Mouse (Mus musculus) small intestine, adult 2 months (tissue): Measurements from ENCODE around the gene Tln2. TPM values are rescaled to one million over a fixed set of nuclear protein-coding genes. Genes with fewer than 3 reads are reported as not detected.

Source experiments
- H3K27ac ChIP-seq: fragments of 200-500 bp; 2 replicates; pipeline ENCODE4 v1.5.1; 2012; ENCODE audit warnings: low read depth, low read length, control low read depth, inconsistent platforms; ENCODE audit not compliant: insufficient read depth
- H3K27me3 ChIP-seq: fragments of 200-500 bp; 2 replicates; pipeline ENCODE4 v1.6.1; 2012; ENCODE audit warnings: mild to moderate bottlenecking, moderate library complexity, low read length, inconsistent platforms; ENCODE audit not compliant: control insufficient read depth, insufficient read depth
- H3K36me3 ChIP-seq: fragments of 200-500 bp; 2 replicates; pipeline ENCODE4 v1.6.1; 2012; ENCODE audit warnings: mild to moderate bottlenecking, low read length, control low read depth, inconsistent platforms; ENCODE audit not compliant: control insufficient read depth, insufficient read depth
- H3K4me1 ChIP-seq: fragments of 200-500 bp; 2 replicates; pipeline ENCODE4 v1.6.1; 2012; ENCODE audit warnings: low read length, inconsistent platforms, mixed read lengths; ENCODE audit not compliant: control insufficient read depth, insufficient read depth, insufficient read length
- H3K4me3 ChIP-seq: fragments of 200-500 bp; 2 replicates; pipeline ENCODE4 v1.5.1; 2012; ENCODE audit warnings: low read depth, mild to moderate bottlenecking, control low read depth, inconsistent platforms, low read length, moderate library complexity
- CTCF ChIP-seq: fragments of 200-500 bp; IDR thresholded peaks from 2 replicates; pipeline ENCODE4 v1.5.1; 2012; ENCODE audit warnings: low read depth, mild to moderate bottlenecking, control low read depth, inconsistent platforms, low read length, moderate library complexity, mixed read lengths; ENCODE audit not compliant: insufficient replicate concordance, insufficient read length; ENCODE audit errors: extremely low read depth
- POLR2A ChIP-seq: fragments of 200-500 bp; IDR thresholded peaks from 2 replicates; pipeline ENCODE4 v1.6.1; 2012; ENCODE audit warnings: low read depth, mild to moderate bottlenecking, control low read depth, inconsistent platforms, low read length, moderate library complexity
- WGBS: fragments of 180-500 bp; shearing (Covaris S2); methylation state at CpG from one replicate; pipeline ENCODE4 v1.1.7; 2018; 5-methylcytosine and 5-hydroxymethylcytosine counted together
- polyA plus RNA-seq: library from polyadenylated mRNA; depleted of rRNA; stranded (reverse); fragments of >200 nt; gene quantifications from 2 replicates; pipeline ENCODE4 v1.2.3, GENCODE M21; 2012

Gene Tln2
- polyA plus RNA-seq, 1 experiment, result 4.8 TPM

- WGBS, result 87% methylated on average over 6 of the region's 6 CpGs
- H3K27ac ChIP-seq, result no peak overlapping the region
- TF ChIP-seq POLR2A, result no peak
- TF ChIP-seq CTCF, result no peak
- H3K36me3 ChIP-seq, result no peaks in the 10 kb centered on the region
- H3K4me1 ChIP-seq, result no peaks in the 10 kb centered on the region
- H3K27me3 ChIP-seq, result no peaks in the 10 kb centered on the region
- H3K4me3 ChIP-seq, result no peak overlapping the region
Measured at GRCm38 (mm10) chr9:67276446-67276845, 283.1 kb downstream of the Tln2 start.

- no peaks in the 10 kb centered on the region for H3K36me3 ChIP-seq
- H3K4me1 ChIP-seq, result no peaks in the 10 kb centered on the region
- 45% methylated on average over 3 of the region's 3 CpGs for WGBS
Measured at GRCm38 (mm10) chr9:67274296-67274695, 285.2 kb downstream of the Tln2 start.

GRCm38 (mm10) chr9:67273362-67273761 lies 286.1 kb downstream of the Tln2 start:
- Histone ChIP-seq H3K27me3 (no peaks in the 10 kb centered on the region), H3K4me3 (no peak overlapping the region), H3K4me1 (no peaks in the 10 kb centered on the region), H3K27ac (no peak overlapping the region), H3K36me3 (no peaks in the 10 kb centered on the region)
- TF ChIP-seq CTCF (no peak), POLR2A (no peak)

More at GRCm38 (mm10) chr9:67274296-67274695, 285.2 kb downstream of the Tln2 start:
- no peak overlapping the region for H3K4me3 ChIP-seq
- H3K27ac ChIP-seq, result no peak overlapping the region
- H3K27me3 ChIP-seq, result no peaks in the 10 kb centered on the region
- no peak for TF ChIP-seq POLR2A
- TF ChIP-seq CTCF, result peak; percentile 49; the same call in 1 of the 2 replicates

- Histone ChIP-seq H3K4me1 (peaks cover 8% of the 10 kb centered on the region; the same call in 1 of the 2 replicates), H3K36me3 (no peaks in the 10 kb centered on the region), H3K4me3 (no peak overlapping the region), H3K27ac (no peak overlapping the region), H3K27me3 (no peaks in the 10 kb centered on the region)
- no peak for TF ChIP-seq CTCF
- TF ChIP-seq POLR2A, result no peak
- 76% methylated on average over 7 of the region's 7 CpGs for WGBS
Measured at GRCm38 (mm10) chr9:67270734-67271133, 288.8 kb downstream of the Tln2 start.

- H3K4me1 ChIP-seq, result peaks cover 14% of the 10 kb centered on the region; the same call in 1 of the 2 replicates
- no peak for TF ChIP-seq CTCF
- no peak for TF ChIP-seq POLR2A
- H3K27me3 ChIP-seq, result no peaks in the 10 kb centered on the region
- WGBS, result 68% methylated on average over 7 of the region's 7 CpGs
- no peaks in the 10 kb centered on the region for H3K36me3 ChIP-seq
- no peak overlapping the region for H3K4me3 ChIP-seq
- no peak overlapping the region for H3K27ac ChIP-seq
Measured at GRCm38 (mm10) chr9:67270061-67270595, 289.4 kb downstream of the Tln2 start.

GRCm38 (mm10) chr9:67267276-67267990 lies 292.1 kb downstream of the Tln2 start:
- 83% methylated on average over 8 of the region's 8 CpGs for WGBS

GRCm38 (mm10) chr9:67265513-67265912 lies 294.0 kb downstream of the Tln2 start:
- no peaks in the 10 kb centered on the region for H3K36me3 ChIP-seq
- no peak overlapping the region for H3K4me3 ChIP-seq
- WGBS, result 56% methylated on average over 11 of the region's 11 CpGs
- peaks cover 31% of the 10 kb centered on the region; the same call in 1 of the 2 replicates for H3K4me1 ChIP-seq
- H3K27ac ChIP-seq, result 0 out of 2 replicates have a peak overlapping the region, but pooled peaks have one; percentile 33
- TF ChIP-seq CTCF (no peak), POLR2A (no peak)
- H3K27me3 ChIP-seq, result no peaks in the 10 kb centered on the region

More at GRCm38 (mm10) chr9:67267276-67267990, 292.1 kb downstream of the Tln2 start:
- no peaks in the 10 kb centered on the region for H3K36me3 ChIP-seq
- H3K4me3 ChIP-seq, result no peak overlapping the region
- H3K4me1 ChIP-seq, result peaks cover 20% of the 10 kb centered on the region; the same call in 1 of the 2 replicates
- no peaks in the 10 kb centered on the region for H3K27me3 ChIP-seq
- no peak overlapping the region for H3K27ac ChIP-seq
- TF ChIP-seq POLR2A (no peak), CTCF (no peak)
